Comparison of ENCODE assay signal across 8 mouse cellular contexts in genomic region chr2:5137500-5138286, GRCm38 (mm10). TPM values are rescaled to one million over a fixed set of nuclear protein-coding genes. Genes with fewer than 3 reads are reported as not detected.
DNase-seq lines count a peak whose midpoint lies in the region; ATAC-seq and TF ChIP-seq lines count a peak whose summit lies in the region.

Ccdc3 (plus strand) TSS chr2:5137776.

- H3K27ac ChIP-seq in left cerebral cortex, adult 2 months: peak within 1 kb of the TSS; percentile 12
- no peak within 1 kb of the TSS for H3K27ac ChIP-seq in heart, embryonic 12.5 days (ENCODE audit: poor library complexity, severe bottlenecking)
- no peak within 1 kb of the TSS for H3K27ac ChIP-seq in kidney, embryonic 16.5 days (ENCODE audit: low read length)
- H3K27ac ChIP-seq in liver, postnatal 0 days (ENCODE audit: low read depth): no peak within 1 kb of the TSS

- H3K27me3 ChIP-seq in heart, embryonic 12.5 days (replicated peaks): peaks cover 41% of the 10 kb centered on the region
- peaks cover 28% of the 10 kb centered on the region for H3K27me3 ChIP-seq in kidney, embryonic 16.5 days (ENCODE audit: insufficient read depth, low read length)
- peaks cover 33% of the 10 kb centered on the region for H3K27me3 ChIP-seq in liver, postnatal 0 days (ENCODE audit: insufficient read depth, low read length)

- peak within 1 kb of the TSS; percentile 68 for H3K9ac ChIP-seq in heart, embryonic 12.5 days
- H3K9ac ChIP-seq in kidney, embryonic 16.5 days (replicated peaks; ENCODE audit: low read length): peak within 1 kb of the TSS; percentile 70
- H3K9ac ChIP-seq in liver, postnatal 0 days (replicated peaks): peak within 1 kb of the TSS; percentile 46

- H3K4me3 ChIP-seq in left cerebral cortex, adult 2 months: peak within 1 kb of the TSS; percentile 51
- H3K4me3 ChIP-seq in heart, embryonic 12.5 days: peak within 1 kb of the TSS; percentile 62
- peak within 1 kb of the TSS; percentile 56 for H3K4me3 ChIP-seq in kidney, embryonic 16.5 days (ENCODE audit: low read length)
- H3K4me3 ChIP-seq in liver, postnatal 0 days (ENCODE audit: low read depth, low read length): peak within 1 kb of the TSS; percentile 44

- TF ChIP-seq CTCF in left cerebral cortex, adult 2 months (IDR thresholded peaks at IDR 0.05): no peak
- TF ChIP-seq CTCF in liver, postnatal 0 days (IDR thresholded peaks at IDR 0.05; ENCODE audit: low read depth): no peak

- TF ChIP-seq EP300 in liver, postnatal 0 days (IDR thresholded peaks at IDR 0.05; ENCODE audit: low read depth): no peak

- 0 out of 2 replicates have a peak, but pooled peaks cover 4% of the 10 kb centered on the region for H3K9me3 ChIP-seq in heart, embryonic 12.5 days (replicated peaks)
- no peaks in the 10 kb centered on the region for H3K9me3 ChIP-seq in kidney, embryonic 16.5 days (ENCODE audit: low read length)
- no peaks in the 10 kb centered on the region for H3K9me3 ChIP-seq in liver, postnatal 0 days (ENCODE audit: low read length)

- peak; percentile 51 for ATAC-seq in heart, embryonic 12.5 days (ENCODE audit: insufficient number of reproducible peaks, low FRiP score)
- ATAC-seq in kidney, embryonic 16.5 days (ENCODE audit: low FRiP score, low TSS enrichment): peak; percentile 57; the same call in 1 of the 2 replicates
- peak; percentile 19; the same call in 1 of the 2 replicates for ATAC-seq in liver, postnatal 0 days

- peak within 1 kb of the TSS; percentile 92 for H3K4me2 ChIP-seq in heart, embryonic 12.5 days
- H3K4me2 ChIP-seq in kidney, embryonic 16.5 days (replicated peaks; ENCODE audit: low read depth, low read length): peak within 1 kb of the TSS; percentile 80
- H3K4me2 ChIP-seq in liver, postnatal 0 days (ENCODE audit: low read depth, low read length): peak within 1 kb of the TSS; percentile 69

- intact Hi-C loops in left cerebral cortex, adult 2 months (cut with DNase I): no loop called here

- peaks cover 11% of the 10 kb centered on the region for H3K4me1 ChIP-seq in heart, embryonic 12.5 days (replicated peaks)
- H3K4me1 ChIP-seq in kidney, embryonic 16.5 days (ENCODE audit: insufficient read depth, low read length): peaks cover 13% of the 10 kb centered on the region; the same call in 1 of the 2 replicates
- H3K4me1 ChIP-seq in liver, postnatal 0 days (ENCODE audit: insufficient read depth): peaks cover 5% of the 10 kb centered on the region

- peak in 1 of 2 experiments; percentile 26 for DNase-seq in left cerebral cortex, adult 2 months (ENCODE audit: extremely low spot score in 1 of 2, low spot score in 2 of 2)
- DNase-seq in left cerebral cortex, adult 11 months (ENCODE audit: low spot score): no peak
- peak; percentile 68 for DNase-seq in embryo, embryonic 11 days
- peak; percentile 22 for DNase-seq in liver, postnatal 0 days
- peak; percentile 53 for DNase-seq in retina, postnatal 1 day
- no peak for DNase-seq in cerebellum, postnatal 36 days

- no peaks in the 10 kb centered on the region for H3K36me3 ChIP-seq in heart, embryonic 12.5 days
- H3K36me3 ChIP-seq in kidney, embryonic 16.5 days (ENCODE audit: insufficient read depth, low read length): no peaks in the 10 kb centered on the region
- no peaks in the 10 kb centered on the region for H3K36me3 ChIP-seq in liver, postnatal 0 days (replicated peaks; ENCODE audit: insufficient read depth, low read length)

- WGBS in heart, embryonic 12.5 days: under 1% methylated on average over 77 of the region's 78 CpGs
- WGBS in kidney, embryonic 16.5 days: under 1% methylated on average over 72 of the region's 78 CpGs
- WGBS in liver, postnatal 0 days (ENCODE audit: insufficient replicate concordance): 2% methylated on average over 49 of the region's 78 CpGs

RNA-seq across cellular contexts. Expression of gene Ccdc3, which starts in this region (rescaled TPM):
- total RNA-seq in left cerebral cortex, adult 2 months (2021): 10 to 100 TPM; 14.2 to 19.4 TPM
- polyA plus RNA-seq in heart, embryonic 12.5 days (2016; fragmentation: Nextera tagmentation; extraction: Ambion mirVana): 14.2 and 16.2 TPM in 2 replicates
- polyA plus RNA-seq in kidney, embryonic 16.5 days (2015; fragmentation: Nextera tagmentation; extraction: Ambion mirVana): 12.1 and 13.1 TPM in 2 replicates
- polyA plus RNA-seq in liver, postnatal 0 days (2015; fragmentation: Nextera tagmentation; extraction: Ambion mirVana): 2.6 and 3.2 TPM in 2 replicates

Comparison
In these comparisons a context has a peak if more than half of its experiments do, and no peak if none do; other contexts are left out.
1. DNase-seq: peak in embryo, embryonic 11 days (single experiment), liver, postnatal 0 days (single experiment) and retina, postnatal 1 day (single experiment); none in left cerebral cortex, adult 11 months (single experiment) and cerebellum, postnatal 36 days (0 of 2).
2. Peak in every context shown above with its lines, with median percentiles within 50 percentile points of each other: H3K4me3 ChIP-seq, ATAC-seq, H3K4me2 ChIP-seq and H3K9ac ChIP-seq.